In genomic region chr12:100031681-100032080, GRCm38 (mm10) we compare ENCODE assay signal across 17 mouse cellular contexts.
"Had no signal": no experiment of that assay in that cellular context is flagged by ENCODE, and none has a peak within 500 bp of the region (broad histone marks: within the 10 kb centered on the region; RNA-seq: fewer than 3 reads in every experiment).

No protein-coding gene starts in this region.

- H3K4me3 ChIP-seq: liver, embryonic 15.5 days; lung, embryonic 15.5 days; megakaryocyte, embryonic 14.5 days; midbrain, embryonic 13.5 days; midbrain, embryonic 15.5 days; neural tube, embryonic 12.5 days; stomach, embryonic 15.5 days had no signal

- H3K27ac ChIP-seq: liver, embryonic 15.5 days; lung, embryonic 15.5 days; macrophage; midbrain, embryonic 13.5 days; midbrain, embryonic 15.5 days; neural tube, embryonic 12.5 days; stomach, embryonic 15.5 days; stomach, postnatal 0 days had no signal

- H3K36me3 ChIP-seq: liver, embryonic 15.5 days; lung, embryonic 15.5 days; midbrain, embryonic 13.5 days; midbrain, embryonic 15.5 days; neural tube, embryonic 12.5 days; stomach, embryonic 15.5 days had no signal

- H3K4me1 ChIP-seq: liver, embryonic 15.5 days; midbrain, embryonic 13.5 days; midbrain, embryonic 15.5 days; neural tube, embryonic 12.5 days; stomach, embryonic 15.5 days had no signal

- H3K27me3 ChIP-seq: liver, embryonic 15.5 days; lung, embryonic 15.5 days; midbrain, embryonic 13.5 days; midbrain, embryonic 15.5 days; neural tube, embryonic 12.5 days; stomach, embryonic 15.5 days had no signal

- DNase-seq: liver, postnatal 0 days; lung, adult 2 months; lung, postnatal 14 days; lung, postnatal 36 days; right cerebral cortex, postnatal 14 days; thymus, adult 2 months; thymus, postnatal 25 days; thymus, postnatal 4 days had no signal

- H3K9me3 ChIP-seq: liver, embryonic 15.5 days; lung, embryonic 15.5 days; midbrain, embryonic 13.5 days; midbrain, embryonic 15.5 days; neural tube, embryonic 12.5 days; stomach, embryonic 15.5 days had no signal
